Mouse (Mus musculus) stomach, postnatal 0 days (tissue): ENCODE data around the gene H13. TPM values are rescaled to one million over a fixed set of nuclear protein-coding genes. Genes with fewer than 3 reads are reported as not detected.
A peak's percentile ranks its signal among the peaks of the same experiment; 100 is the strongest.

Experiments
- ATAC-seq: fragments of 200-750 bp; cut with Nextera tagmentation; 2 replicates; pipeline ENCODE4 v1.8.0; 2017; ENCODE audit not compliant: low FRiP score, low TSS enrichment
- DNase-seq: peaks from one replicate; pipeline ENCODE4 v3.0.0-alpha.2; 2016; ENCODE audit warnings: low spot score
- H3K27ac ChIP-seq: fragments of 300-500 bp; sonication (generic); replicated peaks from 2 replicates; pipeline ENCODE4 v1.5.1; 2014; ENCODE audit warnings: mild to moderate bottlenecking, control low read depth
- H3K27me3 ChIP-seq: fragments of 300-500 bp; sonication (generic); 2 replicates; pipeline ENCODE4 v1.6.1; 2014; ENCODE audit warnings: low read length; ENCODE audit not compliant: control insufficient read depth, insufficient read depth
- H3K36me3 ChIP-seq: fragments of 300-500 bp; sonication (generic); 2 replicates; pipeline ENCODE4 v1.6.1; 2014; ENCODE audit warnings: low read length, mixed read lengths; ENCODE audit not compliant: control insufficient read depth, insufficient read depth
- H3K4me1 ChIP-seq: fragments of 300-500 bp; sonication (generic); replicated peaks from 2 replicates; pipeline ENCODE4 v1.6.1; 2014; ENCODE audit warnings: antibody characterized with exemption; ENCODE audit not compliant: control insufficient read depth, insufficient read depth
- H3K4me2 ChIP-seq: fragments of 300-500 bp; sonication (generic); replicated peaks from 2 replicates; pipeline ENCODE4 v1.6.1; 2014; ENCODE audit warnings: low read depth, mild to moderate bottlenecking, control low read depth, moderate library complexity
- H3K4me3 ChIP-seq: fragments of 300-500 bp; sonication (generic); 2 replicates; pipeline ENCODE4 v1.5.1; 2014; ENCODE audit warnings: low read depth, low read length, control low read depth
- H3K9ac ChIP-seq: fragments of 300-500 bp; sonication (generic); 2 replicates; pipeline ENCODE4 v1.6.1; 2014; ENCODE audit warnings: mild to moderate bottlenecking, low read length, control low read depth, mixed read lengths
- H3K9me3 ChIP-seq: fragments of 300-500 bp; sonication (generic); 2 replicates; pipeline ENCODE4 v1.6.1; 2016; ENCODE audit warnings: low read length; ENCODE audit not compliant: control insufficient read depth
- CTCF ChIP-seq: IDR thresholded peaks from 2 replicates; pipeline ENCODE4 v1.5.1; 2016; ENCODE audit warnings: antibody characterized with exemption, low read depth, mild to moderate bottlenecking, moderate library complexity
- EP300 ChIP-seq: optimal IDR thresholded peaks from 2 replicates; pipeline ENCODE3; 2016; ENCODE audit warnings: antibody characterized with exemption
- WGBS: fragments of 180-500 bp; shearing (Covaris S2); extraction: QIAGEN DNeasy Blood & Tissue Kit; methylation state at CpG from one replicate; pipeline ENCODE4 v1.1.7; 2014; 5-methylcytosine and 5-hydroxymethylcytosine counted together
- polyA plus RNA-seq: library from polyadenylated mRNA; unstranded; fragments of >200 nt; fragmentation: Nextera tagmentation; extraction: Ambion mirVana; gene quantifications from 2 replicates; pipeline ENCODE4 v1.2.1, GENCODE M21; 2015

Gene H13
- polyA plus RNA-seq, 1 experiment from 2014 or later = 121 TPM

GRCm38 (mm10) chr2:152626774-152627591 lies 42.3 kb upstream of the H13 start, which contains the start of gene Rem1:
TSS of gene Rem1 (plus strand) at chr2:152626951.
- H3K9me3 ChIP-seq = no peaks in the 10 kb centered on the region
- WGBS = under 1% methylated on average over 58 of the region's 59 CpGs
- peak within 1 kb of the TSS; percentile 69 for H3K27ac ChIP-seq
- ATAC-seq (peak; percentile 72), DNase-seq (peak; percentile 37)
- H3K27me3 ChIP-seq = no peaks in the 10 kb centered on the region
- peak within 1 kb of the TSS; percentile 71 for H3K4me2 ChIP-seq
- peak within 1 kb of the TSS; percentile 76 for H3K9ac ChIP-seq
- no peaks in the 10 kb centered on the region for H3K36me3 ChIP-seq
- no peak for TF ChIP-seq EP300
- no peak for TF ChIP-seq CTCF
- no peaks in the 10 kb centered on the region for H3K4me1 ChIP-seq
- peak within 1 kb of the TSS; percentile 57 for H3K4me3 ChIP-seq

GRCm38 (mm10) chr2:152628066-152628465 lies 41.2 kb upstream of the H13 start:
- Histone ChIP-seq H3K4me3 (peak overlapping the region; percentile 57), H3K27me3 (no peaks in the 10 kb centered on the region), H3K27ac (peak overlapping the region; percentile 69), H3K9ac (peak overlapping the region; percentile 76), H3K4me2 (peak overlapping the region; percentile 71), H3K36me3 (no peaks in the 10 kb centered on the region), H3K9me3 (no peaks in the 10 kb centered on the region), H3K4me1 (no peaks in the 10 kb centered on the region)
- no peak for TF ChIP-seq CTCF
- no peak for DNase-seq
- no peak for ATAC-seq
- 43% methylated on average over 17 of the region's 17 CpGs for WGBS

GRCm38 (mm10) chr2:152629239-152629638 lies 40.0 kb upstream of the H13 start:
- Histone ChIP-seq H3K27me3 (no peaks in the 10 kb centered on the region), H3K4me2 (peak overlapping the region; percentile 71), H3K27ac (no peak overlapping the region), H3K9ac (0 out of 2 replicates have a peak overlapping the region, but pooled peaks have one; percentile 13), H3K36me3 (no peaks in the 10 kb centered on the region), H3K4me1 (no peaks in the 10 kb centered on the region), H3K9me3 (no peaks in the 10 kb centered on the region), H3K4me3 (no peak overlapping the region)
- no peak for ATAC-seq
- no peak for DNase-seq
- TF ChIP-seq EP300 (no peak), CTCF (no peak)
- WGBS = 38% methylated on average over 3 of the region's 3 CpGs

GRCm38 (mm10) chr2:152629904-152630303 lies 39.4 kb upstream of the H13 start:
- ATAC-seq (no peak), DNase-seq (no peak)
- Histone ChIP-seq H3K9ac (no peak overlapping the region), H3K27ac (no peak overlapping the region), H3K4me3 (no peak overlapping the region), H3K4me2 (no peak overlapping the region; the same call in 1 of the 2 replicates), H3K4me1 (no peaks in the 10 kb centered on the region), H3K27me3 (no peaks in the 10 kb centered on the region), H3K9me3 (no peaks in the 10 kb centered on the region), H3K36me3 (no peaks in the 10 kb centered on the region)
- 68% methylated on average over 6 of the region's 6 CpGs for WGBS
- TF ChIP-seq EP300 = no peak
- TF ChIP-seq CTCF = no peak

- Histone ChIP-seq H3K9me3 (no peaks in the 10 kb centered on the region), H3K9ac (no peak overlapping the region), H3K36me3 (no peaks in the 10 kb centered on the region), H3K4me1 (peaks cover 2% of the 10 kb centered on the region; the same call in 1 of the 2 replicates), H3K27ac (peak overlapping the region; percentile 61; the same call in 1 of the 2 replicates), H3K4me3 (no peak overlapping the region), H3K4me2 (no peak overlapping the region), H3K27me3 (no peaks in the 10 kb centered on the region)
- WGBS = 23% methylated on average over 17 of the region's 17 CpGs
- TF ChIP-seq EP300 (no peak), CTCF (no peak)
- DNase-seq = peak; percentile 47
- no peak for ATAC-seq
These were observed 35.9 kb upstream of the H13 start for GRCm38 (mm10) chr2:152633334-152633733.

GRCm38 (mm10) chr2:152634311-152634710 lies 35.0 kb upstream of the H13 start:
- DNase-seq (no peak), ATAC-seq (no peak)
- Histone ChIP-seq H3K4me2 (no peak overlapping the region), H3K9ac (no peak overlapping the region), H3K27ac (peak overlapping the region; percentile 18; the same call in 1 of the 2 replicates), H3K4me1 (peaks cover 2% of the 10 kb centered on the region; the same call in 1 of the 2 replicates), H3K9me3 (no peaks in the 10 kb centered on the region), H3K36me3 (no peaks in the 10 kb centered on the region), H3K4me3 (no peak overlapping the region), H3K27me3 (no peaks in the 10 kb centered on the region)
- 72% methylated on average over 29 of the region's 29 CpGs for WGBS
- no peak for TF ChIP-seq EP300
- no peak for TF ChIP-seq CTCF
